Mouse (Mus musculus) lung, postnatal 0 days (tissue): Measurements from ENCODE around the gene Clec4b2. TPM values are rescaled to one million over a fixed set of nuclear protein-coding genes. Genes with fewer than 3 reads are reported as not detected.
"Not testable (repeated sequence)": the region's sequence is repeated elsewhere in the genome, so short reads cannot be mapped to it uniquely, and the experiment has no call there.

Experiments used
- ATAC-seq: fragments of 200-750 bp; cut with Nextera tagmentation; 2 replicates; pipeline ENCODE4 v1.8.0; 2017; ENCODE audit warnings: moderate library complexity
- DNase-seq: peaks from one replicate; pipeline ENCODE4 v3.0.0-alpha.2; 2016; ENCODE audit warnings: low spot score
- H3K27ac ChIP-seq: fragments of 300-500 bp; sonication (generic); 2 replicates; pipeline ENCODE4 v1.5.1; 2014; ENCODE audit warnings: antibody characterized with exemption, mild to moderate bottlenecking, low read length, mixed read lengths
- H3K27me3 ChIP-seq: fragments of 300-500 bp; sonication (generic); replicated peaks from 2 replicates; pipeline ENCODE4 v1.6.1; 2014; ENCODE audit warnings: low read length, mixed read lengths; ENCODE audit not compliant: insufficient read depth
- H3K36me3 ChIP-seq: fragments of 300-500 bp; sonication (generic); 2 replicates; pipeline ENCODE4 v1.6.1; 2014; ENCODE audit warnings: low read length, mixed read lengths; ENCODE audit not compliant: insufficient read depth
- H3K4me1 ChIP-seq: fragments of 300-500 bp; sonication (generic); 2 replicates; pipeline ENCODE4 v1.6.1; 2014; ENCODE audit warnings: antibody characterized with exemption, low read depth, low read length, mixed read lengths; ENCODE audit not compliant: insufficient read depth
- H3K4me2 ChIP-seq: fragments of 300-500 bp; sonication (generic); replicated peaks from 2 replicates; pipeline ENCODE4 v1.6.1; 2014; ENCODE audit warnings: low read depth, mild to moderate bottlenecking, low read length, moderate library complexity, mixed read lengths
- H3K4me3 ChIP-seq: fragments of 300-500 bp; sonication (generic); 2 replicates; pipeline ENCODE4 v1.5.1; 2014; ENCODE audit warnings: low read depth, low read length
- H3K9ac ChIP-seq: fragments of 300-500 bp; sonication (generic); replicated peaks from 2 replicates; pipeline ENCODE4 v1.6.1; 2014; ENCODE audit warnings: low read depth, mild to moderate bottlenecking
- H3K9me3 ChIP-seq: fragments of 300-500 bp; sonication (generic); 2 replicates; pipeline ENCODE4 v1.6.1; 2016; ENCODE audit warnings: low read length, mixed read lengths
- CTCF ChIP-seq: IDR thresholded peaks from 2 replicates; pipeline ENCODE4 v1.5.1; 2016; ENCODE audit warnings: antibody characterized with exemption, mild to moderate bottlenecking
- EP300 ChIP-seq: IDR thresholded peaks from 2 replicates; pipeline ENCODE4 v1.6.1; 2016; ENCODE audit warnings: antibody characterized with exemption, mild to moderate bottlenecking, control low read depth
- WGBS: fragments of 180-500 bp; shearing (Covaris S2); extraction: QIAGEN DNeasy Blood & Tissue Kit; methylation state at CpG from one replicate; pipeline ENCODE4 v1.1.7; 2014; 5-methylcytosine and 5-hydroxymethylcytosine counted together
- polyA plus RNA-seq: library from polyadenylated mRNA; unstranded; fragments of >200 nt; fragmentation: Nextera tagmentation; extraction: Ambion mirVana; gene quantifications from 2 replicates; pipeline ENCODE4 v1.2.1, GENCODE M21; 2015

Clec4b2 gene
- polyA plus RNA-seq, 1 experiment from 2014 or later: not detected

DNA sequence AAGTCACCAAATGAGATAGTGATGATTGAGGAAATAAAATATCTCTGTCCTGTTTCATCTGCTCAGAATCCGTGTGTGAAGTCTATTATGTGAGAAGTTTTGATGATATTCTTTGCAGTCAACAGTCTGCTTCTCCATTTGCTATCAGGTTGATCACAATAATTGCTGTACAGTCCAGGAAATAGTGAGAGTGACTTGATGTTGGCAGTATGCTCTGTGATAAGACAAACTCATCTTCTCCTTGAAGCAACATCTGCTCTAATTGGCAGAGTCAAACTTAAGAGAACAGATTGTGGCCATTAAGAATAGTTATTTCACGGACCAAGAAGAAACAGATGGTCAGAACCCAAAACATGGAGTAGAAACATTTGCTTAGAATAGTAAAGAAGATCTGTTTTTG, 58.5 kb downstream of the Clec4b2 start:
- 63% methylated on average over 2 of the region's 2 CpGs for WGBS
- DNase-seq: no peak
- no peak overlapping the region for H3K4me2 ChIP-seq
- TF ChIP-seq CTCF (no peak), EP300 (no peak)
- no peak for ATAC-seq
- no peak overlapping the region for H3K27ac ChIP-seq
- no peaks in the 10 kb centered on the region for H3K9me3 ChIP-seq
- no peak overlapping the region for H3K9ac ChIP-seq
- no peaks in the 10 kb centered on the region for H3K4me1 ChIP-seq
- H3K4me3 ChIP-seq: no peak overlapping the region
- no peaks in the 10 kb centered on the region for H3K36me3 ChIP-seq
- no peaks in the 10 kb centered on the region for H3K27me3 ChIP-seq

DNA sequence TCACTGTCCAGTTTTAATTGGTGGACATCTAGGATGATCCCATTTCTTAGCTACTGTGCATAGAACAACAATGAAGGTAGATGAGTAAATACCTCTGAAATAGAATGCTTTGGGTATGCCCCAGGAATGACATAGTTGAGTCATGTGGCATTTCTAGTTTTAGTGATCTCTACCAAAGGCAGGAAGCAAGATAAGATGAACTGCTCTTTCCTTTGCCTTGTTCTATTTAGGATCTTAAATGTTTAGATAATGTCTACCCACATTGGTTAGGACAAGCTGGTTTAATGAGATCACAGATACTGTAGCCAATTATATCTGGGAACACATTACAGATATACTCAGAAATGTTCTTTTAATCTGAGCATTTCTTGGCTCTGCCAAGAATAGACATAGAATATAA, 64.9 kb downstream of the Clec4b2 start:
- H3K4me1 ChIP-seq: no peaks in the 10 kb centered on the region
- H3K27ac ChIP-seq: no peak overlapping the region
- H3K36me3 ChIP-seq: no peaks in the 10 kb centered on the region
- H3K4me3 ChIP-seq: no peak overlapping the region
- no peak for ATAC-seq
- no peak overlapping the region for H3K4me2 ChIP-seq
- H3K9ac ChIP-seq: no peak overlapping the region
- no peaks in the 10 kb centered on the region for H3K27me3 ChIP-seq
- H3K9me3 ChIP-seq: no peaks in the 10 kb centered on the region
- no peak for DNase-seq
- TF ChIP-seq EP300: no peak
- TF ChIP-seq CTCF: no peak

DNA sequence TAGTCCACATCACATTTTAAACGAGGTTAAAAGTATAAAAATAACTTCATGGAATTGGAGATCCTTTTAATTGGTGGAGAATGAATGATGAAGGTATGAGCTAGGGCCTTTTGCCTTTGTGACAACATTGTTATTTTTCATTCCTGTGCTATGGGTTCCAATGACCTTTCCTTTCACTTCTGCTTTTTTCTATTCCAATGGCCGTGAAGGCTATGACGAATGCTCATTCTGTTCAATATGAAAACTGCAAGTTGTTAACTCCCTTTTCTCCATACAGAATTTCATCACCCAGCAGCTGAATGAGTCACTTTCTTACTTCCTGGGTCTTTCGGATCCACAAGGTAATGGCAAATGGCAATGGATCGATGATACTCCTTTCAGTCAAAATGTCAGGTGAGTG, 71.5 kb downstream of the Clec4b2 start:
- peak; percentile 29 for DNase-seq
- Histone ChIP-seq H3K27ac (no peak overlapping the region), H3K4me3 (no peak overlapping the region), H3K9me3 (no peaks in the 10 kb centered on the region), H3K4me2 (no peak overlapping the region), H3K9ac (no peak overlapping the region), H3K4me1 (no peaks in the 10 kb centered on the region), H3K27me3 (no peaks in the 10 kb centered on the region), H3K36me3 (no peaks in the 10 kb centered on the region)
- no peak for TF ChIP-seq CTCF
- TF ChIP-seq EP300: no peak
- ATAC-seq: no peak
- 72% methylated on average over 5 of the region's 5 CpGs for WGBS

- H3K4me1 ChIP-seq, H3K9me3 ChIP-seq, H3K4me3 ChIP-seq, DNase-seq, ATAC-seq, H3K9ac ChIP-seq, H3K36me3 ChIP-seq, H3K4me2 ChIP-seq, H3K27me3 ChIP-seq, H3K27ac ChIP-seq: not testable (repeated sequence)
- 78% methylated on average over 2 of the region's 2 CpGs for WGBS
These were observed 76.2 kb downstream of the Clec4b2 start for GRCm38 (mm10) chr6:123248862-123249261.

- Histone ChIP-seq H3K4me3 (no peak overlapping the region), H3K4me1 (no peaks in the 10 kb centered on the region), H3K9me3 (no peaks in the 10 kb centered on the region), H3K27me3 (no peaks in the 10 kb centered on the region), H3K9ac (no peak overlapping the region), H3K4me2 (no peak overlapping the region), H3K27ac (no peak overlapping the region), H3K36me3 (no peaks in the 10 kb centered on the region)
- DNase-seq (peak; percentile 13), ATAC-seq (no peak)
- TF ChIP-seq EP300: no peak
- TF ChIP-seq CTCF: no peak
These were observed 80.0 kb downstream of the Clec4b2 start for GRCm38 (mm10) chr6:123252735-123253134.

Other genes with a start within 250 kb of the Clec4b2 start
- 13.2 and 19.8 TPM in 2 replicates for gene Clec4a3, start 220.4 kb upstream of the Clec4b2 start, polyA plus RNA-seq
- 0.35 TPM in 1 of 2 replicates, not detected in the other for gene Clec4a4, start 182.5 kb upstream of the Clec4b2 start, polyA plus RNA-seq
- gene Clec4b1, start 122.9 kb upstream of the Clec4b2 start, polyA plus RNA-seq: 1.9 and 2.3 TPM in 2 replicates
- 10.2 and 11.2 TPM in 2 replicates for gene Clec4a2, start 66.5 kb upstream of the Clec4b2 start, polyA plus RNA-seq
- 28.0 and 31.1 TPM in 2 replicates for gene Clec4n, start 57.0 kb downstream of the Clec4b2 start, polyA plus RNA-seq
- gene Clec4d, start 89.2 kb downstream of the Clec4b2 start, polyA plus RNA-seq: 2.5 and 2.7 TPM in 2 replicates
- 1.1 and 4.7 TPM in 2 replicates for gene Clec4e, start 117.0 kb downstream of the Clec4b2 start, polyA plus RNA-seq
- not detected in 2 replicates for gene Vmn2r19, start 135.4 kb downstream of the Clec4b2 start, polyA plus RNA-seq
- not detected in 2 replicates for gene Vmn2r20, start 245.2 kb downstream of the Clec4b2 start, polyA plus RNA-seq